Mouse (Mus musculus) lung, postnatal 0 days (tissue): Measurements from ENCODE around the gene Ap1ar. TPM values are rescaled to one million over a fixed set of nuclear protein-coding genes. Genes with fewer than 3 reads are reported as not detected.

Experiments used
- ATAC-seq: fragments of 200-750 bp; cut with Nextera tagmentation; 2 replicates; pipeline ENCODE4 v1.8.0; 2017; ENCODE audit warnings: moderate library complexity
- DNase-seq: peaks from one replicate; pipeline ENCODE4 v3.0.0-alpha.2; 2016; ENCODE audit warnings: low spot score
- H3K27ac ChIP-seq: fragments of 300-500 bp; sonication (generic); 2 replicates; pipeline ENCODE4 v1.5.1; 2014; ENCODE audit warnings: antibody characterized with exemption, mild to moderate bottlenecking, low read length, mixed read lengths
- H3K27me3 ChIP-seq: fragments of 300-500 bp; sonication (generic); replicated peaks from 2 replicates; pipeline ENCODE4 v1.6.1; 2014; ENCODE audit warnings: low read length, mixed read lengths; ENCODE audit not compliant: insufficient read depth
- H3K36me3 ChIP-seq: fragments of 300-500 bp; sonication (generic); 2 replicates; pipeline ENCODE4 v1.6.1; 2014; ENCODE audit warnings: low read length, mixed read lengths; ENCODE audit not compliant: insufficient read depth
- H3K4me1 ChIP-seq: fragments of 300-500 bp; sonication (generic); 2 replicates; pipeline ENCODE4 v1.6.1; 2014; ENCODE audit warnings: antibody characterized with exemption, low read depth, low read length, mixed read lengths; ENCODE audit not compliant: insufficient read depth
- H3K4me2 ChIP-seq: fragments of 300-500 bp; sonication (generic); replicated peaks from 2 replicates; pipeline ENCODE4 v1.6.1; 2014; ENCODE audit warnings: low read depth, mild to moderate bottlenecking, low read length, moderate library complexity, mixed read lengths
- H3K4me3 ChIP-seq: fragments of 300-500 bp; sonication (generic); 2 replicates; pipeline ENCODE4 v1.5.1; 2014; ENCODE audit warnings: low read depth, low read length
- H3K9ac ChIP-seq: fragments of 300-500 bp; sonication (generic); replicated peaks from 2 replicates; pipeline ENCODE4 v1.6.1; 2014; ENCODE audit warnings: low read depth, mild to moderate bottlenecking
- H3K9me3 ChIP-seq: fragments of 300-500 bp; sonication (generic); 2 replicates; pipeline ENCODE4 v1.6.1; 2016; ENCODE audit warnings: low read length, mixed read lengths
- CTCF ChIP-seq: IDR thresholded peaks from 2 replicates; pipeline ENCODE4 v1.5.1; 2016; ENCODE audit warnings: antibody characterized with exemption, mild to moderate bottlenecking
- EP300 ChIP-seq: IDR thresholded peaks from 2 replicates; pipeline ENCODE4 v1.6.1; 2016; ENCODE audit warnings: antibody characterized with exemption, mild to moderate bottlenecking, control low read depth
- WGBS: fragments of 180-500 bp; shearing (Covaris S2); extraction: QIAGEN DNeasy Blood & Tissue Kit; methylation state at CpG from one replicate; pipeline ENCODE4 v1.1.7; 2014; 5-methylcytosine and 5-hydroxymethylcytosine counted together
- polyA plus RNA-seq: library from polyadenylated mRNA; unstranded; fragments of >200 nt; fragmentation: Nextera tagmentation; extraction: Ambion mirVana; gene quantifications from 2 replicates; pipeline ENCODE4 v1.2.1, GENCODE M21; 2015

The Ap1ar gene
- 24.7 and 25.7 TPM in 2 replicates for polyA plus RNA-seq

DNA sequence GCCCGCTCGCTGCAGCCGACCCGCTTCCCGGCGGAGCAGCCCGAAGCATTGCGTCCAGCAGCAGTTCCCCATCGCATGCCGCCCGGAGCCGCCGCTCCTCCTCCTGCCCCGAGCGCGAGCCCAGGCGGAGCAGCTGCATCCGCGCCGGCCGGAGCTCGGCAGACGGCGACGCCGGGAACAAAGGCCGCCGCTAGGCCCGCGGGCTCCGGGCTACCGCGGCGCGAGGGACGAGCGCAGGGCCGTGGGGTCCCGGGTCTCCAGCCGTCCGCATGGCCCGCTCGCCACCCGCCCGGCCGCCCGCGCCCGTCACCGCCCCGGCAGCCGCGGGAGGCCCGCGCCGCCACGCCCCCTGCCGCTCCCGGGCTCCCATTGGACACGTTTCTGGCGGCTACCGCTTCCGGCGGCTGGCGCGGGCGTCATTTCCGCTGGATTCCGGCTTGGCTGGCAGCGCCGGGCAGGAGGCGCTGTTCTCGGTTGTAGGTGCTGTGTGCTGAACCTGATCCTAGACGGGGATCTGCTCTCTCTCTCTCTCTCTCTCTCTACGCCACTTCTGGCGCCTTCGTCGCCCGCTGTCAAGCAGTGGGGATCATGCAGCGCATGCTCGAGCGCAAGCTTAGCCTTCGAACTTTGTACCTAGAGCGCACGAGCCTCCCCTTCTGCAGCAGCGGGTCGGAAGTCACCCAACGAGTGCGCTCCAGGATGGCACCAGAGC is at the start of gene Ap1ar:
Gene Ap1ar (minus strand): TSS at position 370 of the 712 bp plus-strand sequence.
- Histone ChIP-seq H3K27me3 (no peaks in the 10 kb centered on the region), H3K9ac (peak within 1 kb of the TSS; percentile 55), H3K4me3 (peak within 1 kb of the TSS; percentile 82), H3K9me3 (no peaks in the 10 kb centered on the region), H3K27ac (peak within 1 kb of the TSS; percentile 91), H3K36me3 (no peaks in the 10 kb centered on the region), H3K4me1 (peaks cover 6% of the 10 kb centered on the region; the same call in 1 of the 2 replicates), H3K4me2 (peak within 1 kb of the TSS; percentile 74)
- ATAC-seq: peak; percentile 97
- under 1% methylated on average over 50 of the region's 89 CpGs for WGBS
- peak; percentile 97 for DNase-seq
- no peak for TF ChIP-seq EP300
- peak; percentile 87 for TF ChIP-seq CTCF

- Histone ChIP-seq H3K27ac (no peak overlapping the region), H3K9ac (no peak overlapping the region), H3K36me3 (no peaks in the 10 kb centered on the region), H3K4me3 (no peak overlapping the region), H3K27me3 (no peaks in the 10 kb centered on the region), H3K4me2 (no peak overlapping the region), H3K9me3 (no peaks in the 10 kb centered on the region), H3K4me1 (no peaks in the 10 kb centered on the region)
- ATAC-seq (peak; percentile 87), DNase-seq (peak; percentile 63)
- TF ChIP-seq CTCF (no peak), EP300 (peak; percentile 58; the same call in 1 of the 2 replicates)
- WGBS: 47% methylated on average over 2 of the region's 2 CpGs
Observed at GRCm38 (mm10) chr3:127881684-127882083, 44.4 kb upstream of the Ap1ar start.

- TF ChIP-seq CTCF (no peak), EP300 (no peak)
- 86% methylated on average over 3 of the region's 3 CpGs for WGBS
- DNase-seq (no peak), ATAC-seq (no peak)
- H3K36me3 ChIP-seq: no peaks in the 10 kb centered on the region
- no peak overlapping the region for H3K4me2 ChIP-seq
- no peaks in the 10 kb centered on the region for H3K27me3 ChIP-seq
- H3K9ac ChIP-seq: no peak overlapping the region
- H3K9me3 ChIP-seq: no peaks in the 10 kb centered on the region
- H3K4me3 ChIP-seq: no peak overlapping the region
- H3K27ac ChIP-seq: no peak overlapping the region
- H3K4me1 ChIP-seq: no peaks in the 10 kb centered on the region
Observed at GRCm38 (mm10) chr3:127879968-127880367, 42.6 kb upstream of the Ap1ar start.

GRCm38 (mm10) chr3:127875509-127875908 is 38.2 kb upstream of the Ap1ar start:
- DNase-seq: no peak
- no peak for ATAC-seq
- Histone ChIP-seq H3K4me2 (no peak overlapping the region), H3K9me3 (no peaks in the 10 kb centered on the region), H3K9ac (no peak overlapping the region), H3K4me3 (no peak overlapping the region), H3K4me1 (no peaks in the 10 kb centered on the region), H3K27me3 (no peaks in the 10 kb centered on the region), H3K36me3 (no peaks in the 10 kb centered on the region), H3K27ac (no peak overlapping the region)
- 80% methylated on average over 2 of the region's 2 CpGs for WGBS
- TF ChIP-seq CTCF: no peak
- TF ChIP-seq EP300: no peak

DNA sequence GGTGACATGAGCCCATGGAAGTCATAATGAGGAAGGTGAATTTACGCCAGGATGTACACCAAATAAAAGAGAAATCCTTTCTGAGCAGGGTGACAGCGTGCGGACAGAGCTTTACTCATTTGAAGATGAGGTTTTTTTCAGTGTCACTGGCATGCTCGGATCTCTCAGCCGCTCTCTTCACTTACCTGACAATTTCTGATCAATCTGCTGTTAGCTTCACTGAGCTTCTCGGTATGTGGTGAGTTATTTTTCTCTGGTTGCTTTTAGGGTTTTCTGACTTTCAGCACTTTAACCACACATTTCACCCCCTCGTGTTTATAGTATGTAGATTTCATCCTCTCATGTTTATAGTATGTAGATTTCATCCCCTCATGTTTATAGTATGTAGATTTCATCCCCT is 37.7 kb upstream of the Ap1ar start:
- no peak for DNase-seq

GRCm38 (mm10) chr3:127874254-127874883 is 37.0 kb upstream of the Ap1ar start:
- TF ChIP-seq CTCF: no peak
- TF ChIP-seq EP300: no peak
- ATAC-seq: no peak
- Histone ChIP-seq H3K36me3 (no peaks in the 10 kb centered on the region), H3K9me3 (no peaks in the 10 kb centered on the region), H3K9ac (no peak overlapping the region), H3K27ac (no peak overlapping the region), H3K4me2 (no peak overlapping the region), H3K4me1 (no peaks in the 10 kb centered on the region), H3K4me3 (no peak overlapping the region), H3K27me3 (no peaks in the 10 kb centered on the region)
- 42% methylated on average over 4 of the region's 4 CpGs for WGBS
- no peak for DNase-seq

More for the DNA sequence above, 37.7 kb upstream of the Ap1ar start:
- Histone ChIP-seq H3K36me3 (no peaks in the 10 kb centered on the region), H3K9ac (no peak overlapping the region), H3K4me2 (no peak overlapping the region), H3K4me3 (no peak overlapping the region), H3K27me3 (no peaks in the 10 kb centered on the region), H3K4me1 (no peaks in the 10 kb centered on the region), H3K9me3 (no peaks in the 10 kb centered on the region), H3K27ac (no peak overlapping the region)
- no peak for ATAC-seq
- WGBS: 66% methylated on average over 7 of the region's 7 CpGs
- TF ChIP-seq EP300 (no peak), CTCF (no peak)
